Mouse (Mus musculus) testis, adult 2 months (tissue): Measurements from ENCODE around the gene Clstn3.

Source experiments
- CTCF ChIP-seq: fragments of 200-500 bp; IDR thresholded peaks from 2 replicates; pipeline ENCODE4 v1.5.1; 2012; ENCODE audit warnings: low read depth, mild to moderate bottlenecking, inconsistent platforms, low read length, moderate library complexity; ENCODE audit not compliant: control insufficient read depth, insufficient read depth, insufficient replicate concordance
- POLR2A ChIP-seq: fragments of 200-500 bp; IDR thresholded peaks from 2 replicates; pipeline ENCODE4 v1.6.1; 2012; ENCODE audit warnings: low read depth, mild to moderate bottlenecking, inconsistent platforms, low read length, moderate library complexity; ENCODE audit not compliant: control insufficient read depth

GRCm38 (mm10) chr6:124430784-124431495 lies 33.7 kb downstream of the Clstn3 start:
- TF ChIP-seq POLR2A, result no peak
- no peak for TF ChIP-seq CTCF
